Mouse (Mus musculus): Measurements from ENCODE around the gene Tmem254c. TPM values are rescaled to one million over a fixed set of nuclear protein-coding genes. Genes with fewer than 3 reads are reported as not detected.
"Not testable (repeated sequence)": the region's sequence is repeated elsewhere in the genome, so short reads cannot be mapped to it uniquely, and the experiment has no call there.

The Tmem254c gene
- total RNA-seq (2021): 1 to 10 TPM; 5.5 to 7.2 TPM
- long read RNA-seq, experiment 1, transcript Tmem254c-202 (4 exons, 1,211 nt): major isoform, 5 of 6 reads
- long read RNA-seq, experiment 1, partial matches to known transcripts: 0 of 6 reads
- long read RNA-seq, experiment 1, other reads (novel, unspliced or antisense): 1 of 6 reads
- long read RNA-seq, experiment 2, partial matches to known transcripts: 0 of 4 reads
- long read RNA-seq, experiment 2, other reads (novel, unspliced or antisense): 0 of 4 reads

- not testable (repeated sequence) for DNase-seq
These were observed at the start of gene Tmem254c for GRCm38 (mm10) chr14:26067325-26067633. Gene Tmem254c, minus strand, starts transcription at chr14:26067355.

- not testable (repeated sequence) for DNase-seq
These were observed 30.5 kb upstream of the Tmem254c start for GRCm38 (mm10) chr14:26097622-26098021.

GRCm38 (mm10) chr14:26081997-26082396 is 14.8 kb upstream of the Tmem254c start, which contains the start of gene Cphx3:
Gene Cphx3, plus strand, starts transcription at chr14:26082297.
- not testable (repeated sequence) for DNase-seq

- not testable (repeated sequence) for DNase-seq
These were observed 14.1 kb upstream of the Tmem254c start, which contains the start of gene Cphx2 for GRCm38 (mm10) chr14:26081216-26081615. Gene Cphx2, plus strand, starts transcription at chr14:26081516.

GRCm38 (mm10) chr14:26076620-26077390 is 9.7 kb upstream of the Tmem254c start:
- DNase-seq: not testable (repeated sequence)

GRCm38 (mm10) chr14:26066574-26067324 is 406 bp downstream of the Tmem254c start:
- DNase-seq: not testable (repeated sequence)

- DNase-seq: not testable (repeated sequence)
These were observed 7.8 kb downstream of the Tmem254c start for GRCm38 (mm10) chr14:26059362-26059761.

GRCm38 (mm10) chr14:26058184-26058583 is 9.0 kb downstream of the Tmem254c start:
- DNase-seq: not testable (repeated sequence)

- DNase-seq: not testable (repeated sequence)
These were observed 18.4 kb downstream of the Tmem254c start for GRCm38 (mm10) chr14:26048767-26049166.

- DNase-seq: not testable (repeated sequence)
These were observed 20.1 kb downstream of the Tmem254c start for GRCm38 (mm10) chr14:26047026-26047425.

- DNase-seq: not testable (repeated sequence)
These were observed 22.1 kb downstream of the Tmem254c start for GRCm38 (mm10) chr14:26045007-26045406.

GRCm38 (mm10) chr14:26042611-26043010 is 24.5 kb downstream of the Tmem254c start, which contains the start of gene Gm9780:
Gene Gm9780, minus strand, starts transcription at chr14:26042711.
- DNase-seq: not testable (repeated sequence)

GRCm38 (mm10) chr14:26035439-26035838 is 31.7 kb downstream of the Tmem254c start:
- DNase-seq: not testable (repeated sequence)

GRCm38 (mm10) chr14:26034364-26034763 is 32.8 kb downstream of the Tmem254c start:
- not testable (repeated sequence) for DNase-seq

- not testable (repeated sequence) for DNase-seq
These were observed 41.5 kb downstream of the Tmem254c start for GRCm38 (mm10) chr14:26025653-26026052.

GRCm38 (mm10) chr14:26022831-26023230 is 44.3 kb downstream of the Tmem254c start:
- not testable (repeated sequence) for DNase-seq

- not testable (repeated sequence) for DNase-seq
These were observed 45.6 kb downstream of the Tmem254c start for GRCm38 (mm10) chr14:26021555-26021954.

GRCm38 (mm10) chr14:26016414-26016813 is 50.7 kb downstream of the Tmem254c start:
- not testable (repeated sequence) for DNase-seq

All from gastrocnemius, postnatal 25 days (tissue).